Mouse (Mus musculus) layer of hippocampus, postnatal 14 days (tissue): ENCODE results near the gene Gpr63. TPM values are rescaled to one million over a fixed set of nuclear protein-coding genes. Genes with fewer than 3 reads are reported as not detected.
"Not testable (repeated sequence)": the region's sequence is repeated elsewhere in the genome, so short reads cannot be mapped to it uniquely, and the experiment has no call there.

ENCODE experiments used
- DNase-seq, 2 experiments: peaks; one replicate each; pipeline ENCODE4 v3.0.0; 2021 to 2022; ENCODE audit warnings: low spot score in 2 of 2, mixed read lengths in 1 of 2
- total RNA-seq, 2 experiments: library from RNA; stranded (reverse); gene quantifications; 2 replicates each; pipeline ENCODE4 v1.2.3; 2021

Gene Gpr63
- total RNA-seq, 2 experiments from 2014 or later = 61.4 to 64.0 TPM

GRCm38 (mm10) chr4:25055541-25055940 is 89.3 kb downstream of the Gpr63 start:
- DNase-seq = not testable (repeated sequence)

Other genes starting within 250 kb of the Gpr63 start
- 10 to 100 TPM; 12.9 to 17.6 TPM for gene Klhl32, start 115.3 kb upstream of the Gpr63 start, total RNA-seq
- gene Ndufaf4, start 68.3 kb upstream of the Gpr63 start, total RNA-seq = 10 to 100 TPM; 33.5 to 34.0 TPM